Mouse (Mus musculus) kidney, adult 2 months (tissue): ENCODE measurements at regions not wholly inside any gene's neighbourhood (a gene's known extent, or its start where the extent isn't known, plus 50 kb on each side); places are given as distances from the start of the nearest gene placed in this dataset.

Source experiments
- CTCF ChIP-seq: fragments of 200-500 bp; conservative IDR thresholded peaks from 2 replicates; pipeline ENCODE4 v1.5.1; 2011; ENCODE audit warnings: low read depth, mild to moderate bottlenecking, control low read depth, low read length, moderate library complexity, mixed read lengths; ENCODE audit not compliant: insufficient read depth, insufficient read length
- POLR2A ChIP-seq: fragments of 200-500 bp; IDR thresholded peaks from one replicate; pipeline ENCODE4 v1.6.1; 2011; ENCODE audit warnings: low read depth, low read length, control low read depth

- TF ChIP-seq CTCF (no peak), POLR2A (no peak)
Observed at GRCm38 (mm10) chr3:38361411-38361810, 123.2 kb downstream of the Ankrd50 start.
